Mouse (Mus musculus) retina, adult 2 months (tissue): ENCODE measurements around the gene Hrct1.

Experiments used
- DNase-seq: peaks from one replicate; pipeline ENCODE4 v3.0.0-alpha.2; 2012; ENCODE audit warnings: low read depth, low spot score

The Hrct1 gene

GRCm38 (mm10) chr4:43727718-43728575 lies 959 bp downstream of the Hrct1 start:
- DNase-seq: no peak

GRCm38 (mm10) chr4:43728576-43728954 lies 1.6 kb downstream of the Hrct1 start:
- no peak for DNase-seq

GRCm38 (mm10) chr4:43729126-43729525 lies 2.1 kb downstream of the Hrct1 start:
- no peak for DNase-seq

- no peak for DNase-seq
Observed at GRCm38 (mm10) chr4:43729794-43730550, 3.0 kb downstream of the Hrct1 start, which contains the start of gene Spaar. Spaar (plus strand) TSS chr4:43730034.

- no peak for DNase-seq
Observed at GRCm38 (mm10) chr4:43730750-43731297, 3.8 kb downstream of the Hrct1 start.

- no peak for DNase-seq
Observed at GRCm38 (mm10) chr4:43732171-43732570, 5.2 kb downstream of the Hrct1 start.

GRCm38 (mm10) chr4:43733186-43733585 lies 6.2 kb downstream of the Hrct1 start:
- DNase-seq: no peak

- DNase-seq: no peak
Observed at GRCm38 (mm10) chr4:43737144-43737543, 10.2 kb downstream of the Hrct1 start.

GRCm38 (mm10) chr4:43738989-43739674 lies 12.1 kb downstream of the Hrct1 start:
- DNase-seq: no peak

GRCm38 (mm10) chr4:43741526-43741925 lies 14.5 kb downstream of the Hrct1 start:
- DNase-seq: no peak

GRCm38 (mm10) chr4:43742637-43743036 lies 15.6 kb downstream of the Hrct1 start:
- DNase-seq: no peak

- no peak for DNase-seq
Observed at GRCm38 (mm10) chr4:43743099-43743498, 16.1 kb downstream of the Hrct1 start.

- DNase-seq: no peak
Observed at GRCm38 (mm10) chr4:43745187-43745586, 18.2 kb downstream of the Hrct1 start.

- DNase-seq: no peak
Observed at GRCm38 (mm10) chr4:43757213-43757612, 30.2 kb downstream of the Hrct1 start.

- DNase-seq: no peak
Observed at GRCm38 (mm10) chr4:43759571-43760418, 32.8 kb downstream of the Hrct1 start.

GRCm38 (mm10) chr4:43760460-43760859 lies 33.5 kb downstream of the Hrct1 start:
- DNase-seq: peak; percentile 4

GRCm38 (mm10) chr4:43761336-43761735 lies 34.3 kb downstream of the Hrct1 start:
- no peak for DNase-seq

- peak; percentile 22 for DNase-seq
Observed at GRCm38 (mm10) chr4:43763410-43763809, 36.4 kb downstream of the Hrct1 start.

- DNase-seq: no peak
Observed at GRCm38 (mm10) chr4:43768341-43768740, 41.4 kb downstream of the Hrct1 start.

GRCm38 (mm10) chr4:43769374-43769773 lies 42.4 kb downstream of the Hrct1 start:
- DNase-seq: no peak

GRCm38 (mm10) chr4:43770909-43771308 lies 43.9 kb downstream of the Hrct1 start, which contains the start of gene Olfr159:
Olfr159 (minus strand) TSS chr4:43771009.
- DNase-seq: no peak
